Comparison of ENCODE assay signal across 9 mouse cellular contexts in genomic region chr2:102899238-102899637, GRCm38 (mm10). TPM values are rescaled to one million over a fixed set of nuclear protein-coding genes. Genes with fewer than 3 reads are reported as not detected.
DNase-seq lines count a peak whose midpoint lies in the region; ATAC-seq and TF ChIP-seq lines count a peak whose summit lies in the region.
"Had no signal": no experiment of that assay in that cellular context is flagged by ENCODE, and none has a peak within 500 bp of the region (broad histone marks: within the 10 kb centered on the region; RNA-seq: fewer than 3 reads in every experiment).

No protein-coding gene starts in this region.

- peaks cover 37% of the 10 kb centered on the region for H3K36me3 ChIP-seq in C2C12 (ENCODE audit: control insufficient read depth, insufficient read depth)
- no peaks in the 10 kb centered on the region for H3K36me3 ChIP-seq in intestine, embryonic 16.5 days (ENCODE audit: control insufficient read depth, insufficient read depth, low read length)

- H3K9ac ChIP-seq in intestine, embryonic 16.5 days (ENCODE audit: low read depth, low read length): peak overlapping the region; percentile 20; the same call in 1 of the 2 replicates

- H3K27ac ChIP-seq in intestine, embryonic 16.5 days (ENCODE audit: low read length): no peak overlapping the region

- peaks cover 67% of the 10 kb centered on the region for H3K79me3 ChIP-seq in C2C12 (ENCODE audit: low read depth)

- H3K79me2 ChIP-seq in C2C12 (ENCODE audit: control insufficient read depth, insufficient read depth): peaks cover 71% of the 10 kb centered on the region

- no peaks in the 10 kb centered on the region for H3K9me3 ChIP-seq in intestine, embryonic 16.5 days (ENCODE audit: control insufficient read depth, low read length)

- H3K4me2 ChIP-seq in intestine, embryonic 16.5 days (ENCODE audit: low read depth, low read length): peak overlapping the region; percentile 84

- peak overlapping the region; percentile 92 for H3K4me3 ChIP-seq in C2C12 (ENCODE audit: insufficient read depth, poor library complexity, severe bottlenecking)
- peak overlapping the region; percentile 62 for H3K4me3 ChIP-seq in intestine, embryonic 16.5 days (ENCODE audit: low read length)

- no peak for ATAC-seq in intestine, embryonic 16.5 days

- no peaks in the 10 kb centered on the region for H3K27me3 ChIP-seq in C2C12 (ENCODE audit: control insufficient read depth, insufficient read depth, insufficient read length)
- H3K27me3 ChIP-seq in intestine, embryonic 16.5 days (replicated peaks; ENCODE audit: control insufficient read depth, insufficient read depth, low read length): no peaks in the 10 kb centered on the region

- no peak for TF ChIP-seq CTCF in C2C12 (IDR thresholded peaks at IDR 0.05; ENCODE audit: control insufficient read depth, insufficient read depth, insufficient read length)

- WGBS in intestine, embryonic 16.5 days: 66% methylated on average over 3 of the region's 3 CpGs

- H3K4me1 ChIP-seq in intestine, embryonic 16.5 days (ENCODE audit: control insufficient read depth, insufficient read depth, low read length): no peaks in the 10 kb centered on the region; the same call in 1 of the 2 replicates

- peak; percentile 34 for DNase-seq in NIH3T3 (ENCODE audit: low read depth)
- peak; percentile 49 for DNase-seq in lung, postnatal 36 days
- DNase-seq in right cerebral cortex, postnatal 25 days: no peak
- DNase-seq in left cerebral cortex, adult 8-10 months (ENCODE audit: low spot score in 2 of 2): no peak
- no peak for DNase-seq in kidney, postnatal 4 days
- no peak for DNase-seq in cerebellum, postnatal 4 days (ENCODE audit: low spot score in 2 of 2)
- DNase-seq: cerebellum, adult 9-10 months had no signal

- peak overlapping the region; percentile 75 for H3ac ChIP-seq in C2C12 (ENCODE audit: control insufficient read depth, insufficient read length, low read depth)

TF ChIP-seq in C2C12, 6 proteins besides CTCF, POLR2A, EP300 and RAD21:
- TF ChIP-seq MYOD1 (IDR thresholded peaks at IDR 0.05; ENCODE audit: control insufficient read depth, insufficient read length, low read depth) (no peak), MYOG (IDR thresholded peaks at IDR 0.05; ENCODE audit: control insufficient read depth, extremely low read depth, insufficient read length) (no peak), FOSL1 (IDR thresholded peaks at IDR 0.05; ENCODE audit: insufficient read depth, low read length, poor library complexity, severe bottlenecking) (no peak), CEBPB (IDR thresholded peaks at IDR 0.05; ENCODE audit: low read depth) (no peak), MAX (IDR thresholded peaks at IDR 0.05) (no peak), USF1 (IDR thresholded peaks at IDR 0.05; ENCODE audit: low read depth) (no peak)

RNA-seq across cellular contexts. Expression of gene Cd44, which starts 2.2 kb away (rescaled TPM):
- 87.6 TPM for polyA plus RNA-seq in C2C12 (2012; fragmentation: generic; extraction: Trizol)
- 11.8 and 12.5 TPM in 2 replicates for polyA plus RNA-seq in intestine, embryonic 16.5 days (2015; fragmentation: Nextera tagmentation; extraction: Ambion mirVana)
- total RNA-seq in left cerebral cortex, adult 8-10 months (2022): 1 to 10 TPM; 3.8 to 9.0 (median 5.8) TPM

Comparison
In these comparisons a context has a peak if more than half of its experiments do, and no peak if none do; other contexts are left out.
1. DNase-seq: peak in NIH3T3 (single experiment) and lung, postnatal 36 days (single experiment); none in right cerebral cortex, postnatal 25 days (single experiment), left cerebral cortex, adult 8-10 months (0 of 2), kidney, postnatal 4 days (0 of 2) and cerebellum, postnatal 4 days (0 of 2).